In genomic region chr7:37619254-37619653, GRCm38 (mm10) we compare ENCODE assay signal across 26 mouse cellular contexts.
DNase-seq lines count a peak whose midpoint lies in the region; ATAC-seq and TF ChIP-seq lines count a peak whose summit lies in the region.
"Had no signal": no experiment of that assay in that cellular context is flagged by ENCODE, and none has a peak within 500 bp of the region (broad histone marks: within the 10 kb centered on the region; RNA-seq: fewer than 3 reads in every experiment).

No protein-coding gene starts in this region.

- H3K27ac ChIP-seq in forebrain, embryonic 12.5 days, result no peak overlapping the region
- H3K27ac ChIP-seq in forebrain, embryonic 15.5 days (replicated peaks), result no peak overlapping the region
- H3K27ac ChIP-seq: embryonic facial prominence, embryonic 10.5 days; embryonic facial prominence, embryonic 13.5 days; gastrocnemius, adult 2 months; hindbrain, embryonic 12.5 days; hindbrain, embryonic 15.5 days had no signal

- TF ChIP-seq POLR2A in brain, embryonic 14.5 days (IDR thresholded peaks at IDR 0.05; ENCODE audit: borderline replicate concordance, extremely low read depth, insufficient read depth, insufficient read length, poor library complexity, severe bottlenecking), result no peak

- no peaks in the 10 kb centered on the region for H3K36me3 ChIP-seq in forebrain, embryonic 12.5 days (replicated peaks)
- H3K36me3 ChIP-seq in forebrain, embryonic 15.5 days, result no peaks in the 10 kb centered on the region
- H3K36me3 ChIP-seq: embryonic facial prominence, embryonic 10.5 days; embryonic facial prominence, embryonic 13.5 days; hindbrain, embryonic 12.5 days; hindbrain, embryonic 15.5 days had no signal

- H3K4me3 ChIP-seq in forebrain, embryonic 12.5 days (replicated peaks), result no peak overlapping the region
- no peak overlapping the region for H3K4me3 ChIP-seq in forebrain, embryonic 15.5 days
- H3K4me3 ChIP-seq: embryonic facial prominence, embryonic 10.5 days; embryonic facial prominence, embryonic 13.5 days; erythroblast, embryonic 14.5 days; gastrocnemius, adult 2 months; hindbrain, embryonic 12.5 days; hindbrain, embryonic 15.5 days had no signal

- DNase-seq in brain, embryonic 14.5 days (ENCODE audit: low read depth), result peak; percentile 92
- DNase-seq in retina, postnatal 1 day, result peak; percentile 70
- DNase-seq in embryo, embryonic 10.5 days (ENCODE audit: low spot score), result no peak
- DNase-seq in adrenal gland, adult 2 months, result no peak
- DNase-seq in left cerebral cortex, postnatal 10 days (ENCODE audit: extremely low spot score in 1 of 2, low spot score in 2 of 2), result no peak
- DNase-seq: adrenal gland, postnatal 10 days; adrenal gland, postnatal 36 days; cerebellum, adult 11 months; cerebellum, adult 2 months; cerebellum, adult 9-11 months; cerebellum, postnatal 25 days; embryo, embryonic 11 days; gastrocnemius, adult 2 months; gastrocnemius, postnatal 14 days; heart, adult 11 months; kidney, adult 11 months had no signal

- TF ChIP-seq CTCF in brain, embryonic 14.5 days (IDR thresholded peaks at IDR 0.05; ENCODE audit: borderline replicate concordance, extremely low read depth, insufficient read depth, insufficient read length), result no peak

- peaks cover 10% of the 10 kb centered on the region; the same call in 1 of the 2 replicates for H3K27me3 ChIP-seq in forebrain, embryonic 12.5 days
- no peaks in the 10 kb centered on the region for H3K27me3 ChIP-seq in forebrain, embryonic 15.5 days
- H3K27me3 ChIP-seq: hindbrain, embryonic 12.5 days; hindbrain, embryonic 15.5 days had no signal

- intact Hi-C loops in left cerebral cortex, postnatal 10 days (cut with DNase I), result no loop called here

- ATAC-seq in forebrain, embryonic 12.5 days (ENCODE audit: low FRiP score), result peak; percentile 39; the same call in 1 of the 2 replicates
- ATAC-seq in forebrain, embryonic 15.5 days (replicated peaks), result peak; percentile 32
- ATAC-seq: activated CD4-positive, CD25-positive, alpha-beta regulatory T cell, adult 4 months; CD4-positive, CD25-positive, alpha-beta regulatory T cell, adult 4 months had no signal

- H3K4me1 ChIP-seq in forebrain, embryonic 12.5 days, result peaks cover 19% of the 10 kb centered on the region
- H3K4me1 ChIP-seq in forebrain, embryonic 15.5 days, result peaks cover 16% of the 10 kb centered on the region
- H3K4me1 ChIP-seq: embryonic facial prominence, embryonic 13.5 days had no signal

- WGBS in forebrain, embryonic 12.5 days, result 24% methylated on average over 7 of the region's 7 CpGs
- 16% methylated on average over 7 of the region's 7 CpGs for WGBS in forebrain, embryonic 15.5 days

- no peaks in the 10 kb centered on the region for H3K9me3 ChIP-seq in forebrain, embryonic 12.5 days
- no peaks in the 10 kb centered on the region for H3K9me3 ChIP-seq in forebrain, embryonic 15.5 days
- H3K9me3 ChIP-seq: embryonic facial prominence, embryonic 10.5 days; embryonic facial prominence, embryonic 13.5 days; hindbrain, embryonic 12.5 days; hindbrain, embryonic 15.5 days had no signal

- H3K4me2 ChIP-seq in forebrain, embryonic 12.5 days, result no peak overlapping the region
- no peak overlapping the region for H3K4me2 ChIP-seq in forebrain, embryonic 15.5 days (replicated peaks)
- H3K4me2 ChIP-seq: embryonic facial prominence, embryonic 13.5 days; heart, embryonic 11.5 days; hindbrain, embryonic 12.5 days; hindbrain, embryonic 15.5 days had no signal

- no peak overlapping the region for H3K9ac ChIP-seq in forebrain, embryonic 12.5 days
- H3K9ac ChIP-seq in forebrain, embryonic 15.5 days (replicated peaks), result no peak overlapping the region
- H3K9ac ChIP-seq: embryonic facial prominence, embryonic 13.5 days; hindbrain, embryonic 12.5 days; hindbrain, embryonic 15.5 days had no signal

Comparison
In these comparisons a context has a peak if more than half of its experiments do, and no peak if none do; other contexts are left out.
1. DNase-seq: peak in brain, embryonic 14.5 days (single experiment) and retina, postnatal 1 day (single experiment); none in embryo, embryonic 10.5 days (single experiment), adrenal gland, adult 2 months (single experiment) and left cerebral cortex, postnatal 10 days (0 of 2).